Mouse (Mus musculus) gastrocnemius, adult 8-10 months (tissue): Measurements from ENCODE around the gene Ush2a. TPM values are rescaled to one million over a fixed set of nuclear protein-coding genes. Genes with fewer than 3 reads are reported as not detected.

Experiments
- DNase-seq, 2 experiments: peaks; one replicate each; pipeline ENCODE4 v3.0.0; 2022; ENCODE audit warnings: low spot score in 2 of 2
- total RNA-seq, 4 experiments: library from RNA; stranded (reverse); gene quantifications; 2 replicates each; pipeline ENCODE4 v1.2.4; 2022

Ush2a gene
- total RNA-seq, result not detected

DNA sequence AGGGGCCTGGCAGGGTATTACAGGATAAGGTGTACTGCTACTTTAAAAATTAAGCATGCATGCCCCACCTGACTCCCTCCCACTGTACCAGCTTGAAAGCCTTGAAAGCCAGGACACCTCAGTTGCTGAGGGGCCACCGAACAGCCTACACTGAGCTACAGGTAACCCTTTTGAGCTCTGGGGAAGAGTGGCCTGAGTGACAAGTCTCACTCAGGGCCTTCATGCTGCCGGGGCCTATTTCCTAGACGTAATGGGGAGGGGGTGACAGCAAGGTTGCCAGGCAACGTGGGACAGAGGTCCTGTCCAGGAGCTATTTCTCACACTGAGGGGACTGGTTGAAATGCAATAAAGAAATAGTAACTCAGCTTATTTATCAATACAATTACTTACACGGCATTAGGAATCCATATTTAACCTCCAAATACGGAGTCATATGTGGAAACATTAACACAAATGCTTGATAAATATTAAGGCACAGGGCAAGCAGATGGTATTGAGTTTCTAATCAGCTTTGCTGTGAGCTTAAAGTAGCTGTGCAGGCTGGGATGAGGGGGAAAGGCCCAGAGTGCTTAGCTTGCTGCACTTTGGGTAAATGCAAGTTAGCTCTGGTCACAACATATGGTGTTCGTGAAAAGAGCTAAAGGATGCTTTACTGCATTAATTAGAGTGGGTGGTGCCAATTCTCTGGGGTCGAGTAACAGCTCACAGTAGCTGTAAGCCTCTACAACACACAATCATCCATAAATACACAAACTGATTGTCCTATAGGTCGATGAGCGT is at the start of gene Ush2a:
Gene Ush2a (plus strand): TSS at position 121 of the 780 bp plus-strand sequence.
- no peak for DNase-seq

DNA sequence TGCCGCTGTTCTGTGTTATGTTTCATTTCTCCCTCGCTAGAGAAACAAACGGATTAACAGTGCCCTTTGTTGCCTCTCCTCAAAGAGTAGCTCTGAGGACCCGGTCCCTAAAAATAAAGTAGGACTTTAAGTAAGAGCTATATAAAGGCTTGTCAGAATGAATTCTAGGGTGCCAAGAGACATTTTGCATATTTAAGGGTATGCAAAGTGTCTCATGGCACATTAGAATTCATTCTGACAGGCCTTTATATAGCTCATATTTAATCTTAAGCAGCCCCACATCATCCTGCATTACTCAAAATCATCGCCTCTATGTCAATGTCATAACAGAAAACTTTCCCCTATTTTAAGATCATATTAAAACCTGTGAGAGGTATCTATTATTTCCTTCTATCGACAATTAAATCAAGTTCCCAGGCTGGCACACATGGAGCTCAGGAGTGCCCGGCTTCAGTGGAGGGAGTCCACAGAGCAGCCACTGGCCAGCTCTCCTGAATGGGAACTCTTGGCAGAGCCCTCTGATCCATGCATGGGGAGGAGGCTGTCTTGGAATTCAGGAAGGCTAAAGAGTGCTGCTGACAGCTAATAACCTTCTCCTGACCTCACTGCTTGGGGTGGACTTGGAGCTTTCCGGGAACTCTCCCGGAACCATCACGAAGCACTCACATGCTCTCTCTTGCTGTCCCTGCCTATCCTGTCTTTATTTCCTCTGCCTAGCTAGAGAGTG is 46.8 kb upstream of the Ush2a start:
- no peak for DNase-seq

DNA sequence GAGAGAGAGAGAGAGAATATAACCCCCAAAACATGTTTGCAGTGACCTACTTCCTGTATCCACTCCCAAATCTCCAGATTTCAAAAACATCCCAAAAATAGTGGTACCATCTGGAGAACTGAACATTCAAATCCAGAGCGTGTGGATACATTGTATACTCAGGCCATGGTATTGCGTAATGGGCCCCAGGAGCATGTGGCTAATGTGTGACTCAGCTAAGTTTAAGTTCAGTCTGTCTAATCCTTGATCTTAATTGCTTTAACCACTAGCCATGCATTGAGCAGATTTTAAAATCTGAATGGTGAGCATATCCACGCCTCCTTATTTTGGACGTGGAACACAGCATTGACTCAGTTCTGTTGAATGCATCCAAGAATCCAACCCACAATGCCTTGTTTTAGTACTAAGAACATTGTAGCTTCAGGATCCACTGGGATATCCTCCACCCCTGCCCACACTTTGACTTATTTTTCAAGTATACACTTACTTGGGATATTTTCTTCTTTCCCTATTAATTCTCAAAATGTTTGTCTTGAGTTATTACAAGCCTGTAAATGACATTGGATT is 40.5 kb upstream of the Ush2a start:
- no peak for DNase-seq

DNA sequence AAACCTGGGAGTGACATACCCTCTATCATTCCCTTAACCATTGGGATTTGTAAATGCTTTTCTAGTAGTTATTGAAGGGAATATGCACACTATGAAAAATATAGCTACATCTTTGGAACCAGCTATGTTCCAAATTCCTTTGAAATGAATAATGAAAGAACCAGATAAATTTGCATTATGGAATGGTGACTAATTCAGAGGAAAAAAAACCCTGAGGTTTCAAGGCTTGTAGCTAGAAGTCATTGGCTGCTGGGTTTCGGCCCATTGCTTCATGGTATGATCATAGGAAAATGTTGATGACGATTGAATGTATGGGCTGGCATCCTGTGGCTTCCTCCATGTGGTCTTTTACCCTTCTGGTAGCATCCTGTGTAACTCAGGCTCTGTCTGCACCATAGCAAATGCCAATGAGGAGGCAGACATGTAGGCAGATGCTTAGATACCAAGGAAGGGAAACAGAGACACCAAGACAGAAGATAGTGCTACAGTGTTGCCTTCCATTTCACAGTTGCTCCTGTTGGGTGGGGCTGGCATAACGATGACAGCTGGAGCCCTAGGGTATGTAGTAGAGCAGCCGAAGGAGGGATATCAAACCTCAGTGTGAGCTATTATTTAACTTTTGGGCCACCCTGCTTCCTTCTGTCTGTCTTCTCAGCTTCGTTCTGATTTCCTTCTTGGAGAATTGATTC is 28.6 kb upstream of the Ush2a start:
- no peak for DNase-seq

DNA sequence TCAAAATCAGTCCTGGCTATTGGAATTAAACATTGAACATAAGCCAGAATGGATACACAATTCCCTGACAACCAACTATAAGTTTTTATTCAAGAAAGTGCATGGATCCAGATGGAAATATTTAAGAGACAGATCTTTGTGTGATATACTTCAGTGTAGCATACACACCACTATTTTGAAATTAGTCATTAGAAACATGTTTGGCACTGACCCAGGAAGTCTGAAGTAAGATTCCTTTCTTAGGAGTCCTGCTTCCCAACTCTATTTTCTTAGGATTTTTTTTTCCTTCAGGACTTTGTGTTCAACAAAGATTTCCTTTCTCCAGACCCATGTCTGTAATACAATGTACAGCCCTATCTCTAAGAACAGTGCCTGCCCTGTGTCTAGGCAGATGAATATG is 23.2 kb upstream of the Ush2a start:
- DNase-seq, result no peak

DNA sequence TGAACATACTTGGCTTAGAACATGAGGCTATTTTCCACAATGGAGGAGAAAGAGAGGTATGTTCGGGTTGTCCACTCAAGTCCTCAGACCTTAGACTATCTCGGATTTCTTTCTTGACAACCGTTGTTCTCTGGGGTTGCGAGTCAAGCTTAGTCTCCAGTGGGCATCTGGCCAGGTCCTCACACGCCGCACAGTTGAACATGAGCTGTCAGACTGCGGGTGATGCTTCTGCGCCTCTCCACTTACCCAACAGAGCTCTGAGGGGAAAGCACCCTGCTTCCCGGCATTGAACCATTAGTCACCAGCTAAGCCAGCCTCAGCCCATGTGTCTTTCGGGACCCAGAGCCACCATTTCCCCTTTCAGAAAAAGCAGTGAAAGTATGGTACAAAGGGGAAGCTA is 20.1 kb upstream of the Ush2a start:
- DNase-seq, result no peak

DNA sequence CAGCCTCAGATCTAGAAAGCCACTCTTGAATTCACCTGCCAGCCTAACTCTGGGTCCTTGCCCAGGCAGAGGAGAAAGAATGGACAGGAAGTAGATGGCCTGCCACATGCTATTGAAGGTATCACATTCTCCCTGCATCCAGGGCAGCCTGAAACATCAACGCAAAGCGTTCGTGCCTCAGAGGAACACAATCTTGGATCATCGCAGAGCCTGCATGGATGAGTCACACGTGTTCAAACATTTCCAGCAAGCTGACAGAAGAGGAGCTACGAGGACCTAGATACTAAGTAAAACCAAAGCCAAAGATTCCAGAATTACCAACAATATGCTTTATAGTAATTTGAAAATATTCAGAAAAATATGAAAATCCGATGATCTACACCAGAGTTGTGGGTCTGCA is 4.3 kb upstream of the Ush2a start:
- no peak for DNase-seq

DNA sequence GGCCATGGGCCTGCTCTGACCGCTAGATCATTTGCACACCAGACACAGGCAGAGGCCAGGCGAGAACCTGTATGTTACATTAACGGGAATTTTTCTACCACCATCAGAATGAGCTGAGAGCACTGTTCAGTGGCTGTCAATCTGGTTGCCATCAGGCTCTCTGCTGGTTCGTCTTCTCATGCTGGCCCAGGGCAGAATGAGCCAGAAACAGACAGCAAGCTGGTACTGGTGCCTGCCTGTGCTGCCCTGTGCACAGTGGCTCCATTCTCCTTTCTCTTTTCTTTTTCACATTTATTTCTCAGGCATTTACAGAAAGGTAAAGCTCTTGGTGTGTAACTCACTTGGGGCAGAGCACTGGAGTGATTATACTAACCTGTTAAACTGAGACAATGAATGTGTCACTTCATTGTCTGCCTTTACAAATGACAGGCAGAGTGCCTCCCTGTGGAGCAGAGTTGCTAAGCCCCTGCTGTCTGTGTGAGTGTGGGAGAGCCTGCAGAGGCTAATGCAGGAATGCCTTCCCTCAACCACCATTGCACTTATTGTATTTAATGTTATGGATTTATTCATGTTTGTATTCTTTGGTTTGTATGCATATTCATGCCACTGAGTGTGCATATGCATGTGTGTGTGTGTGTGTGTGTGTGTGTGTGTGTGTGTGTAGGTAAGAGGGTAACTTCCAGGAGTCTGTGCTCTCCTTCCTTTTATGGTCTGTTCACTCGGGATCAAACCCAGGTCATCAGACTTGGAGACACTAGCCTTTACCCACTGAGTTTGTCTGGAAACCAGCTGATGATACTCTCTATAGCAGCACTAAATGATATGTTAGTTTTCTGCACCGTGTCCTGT is 1.3 kb upstream of the Ush2a start:
- no peak for DNase-seq

DNA sequence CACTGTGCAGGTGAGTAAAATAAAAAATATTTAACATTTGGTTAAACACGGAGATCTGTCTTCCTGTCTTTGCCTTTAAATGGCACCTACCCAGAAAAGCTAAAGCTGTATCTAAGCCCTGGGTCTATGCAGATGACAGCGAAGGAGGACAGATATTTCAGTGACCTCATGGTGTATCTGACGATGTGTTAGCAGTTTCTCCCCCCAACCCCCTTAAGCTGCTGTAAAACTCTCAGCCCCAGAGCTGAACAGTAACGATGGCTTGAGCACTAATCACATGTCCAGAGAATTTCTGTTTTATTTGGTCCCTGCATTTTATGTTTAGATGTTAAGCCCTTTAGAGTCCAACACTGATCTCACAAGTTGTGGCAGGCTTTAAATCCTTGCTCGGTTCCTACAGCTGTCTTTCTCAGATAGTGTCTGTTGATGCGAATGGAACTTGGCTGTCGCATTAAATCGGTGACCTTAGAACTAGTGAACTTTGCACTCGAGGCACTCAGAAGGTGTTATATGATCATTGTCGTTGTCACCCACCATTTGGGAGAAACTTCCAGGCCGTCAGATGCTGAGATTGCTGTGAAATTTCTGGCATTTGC is 5.4 kb downstream of the Ush2a start:
- no peak for DNase-seq

DNA sequence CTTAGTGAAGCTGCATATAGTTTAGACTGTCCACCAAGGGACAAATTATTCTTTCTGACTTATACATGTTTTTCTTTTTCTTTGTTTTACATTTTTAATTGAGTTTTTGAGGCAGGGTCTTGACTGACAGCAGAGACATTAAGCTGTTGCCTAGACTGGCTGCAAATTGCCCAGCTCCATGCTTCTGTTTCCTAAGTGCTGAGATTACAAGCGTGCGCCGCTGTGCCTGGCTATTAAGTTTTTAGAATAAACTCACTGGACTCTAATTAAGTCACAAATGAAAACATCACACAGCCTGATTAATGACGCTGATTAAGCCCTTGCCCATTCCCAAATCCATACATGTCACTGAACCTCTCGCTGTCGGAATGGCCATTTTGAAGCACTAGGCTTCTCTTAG is 7.2 kb downstream of the Ush2a start:
- DNase-seq, result no peak

DNA sequence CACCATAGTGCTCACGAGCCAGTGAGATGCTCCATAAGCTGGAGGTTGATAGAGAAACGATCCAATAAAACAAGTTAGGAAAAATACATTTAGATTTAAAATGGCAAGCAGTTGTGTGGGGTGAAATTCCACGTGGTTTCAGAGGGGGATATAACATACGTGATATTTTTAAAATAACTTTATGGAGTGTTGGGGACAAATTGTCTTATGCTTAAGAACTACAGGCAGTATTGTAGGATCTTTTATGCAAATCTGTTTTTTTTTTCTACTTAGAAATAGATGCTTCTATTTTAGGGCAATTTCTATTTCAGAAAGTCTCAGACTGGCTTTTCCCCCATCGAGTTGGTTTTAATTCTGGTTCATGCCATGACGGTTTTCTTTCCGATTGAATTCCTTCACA is 51.5 kb downstream of the Ush2a start:
- DNase-seq, result no peak

DNA sequence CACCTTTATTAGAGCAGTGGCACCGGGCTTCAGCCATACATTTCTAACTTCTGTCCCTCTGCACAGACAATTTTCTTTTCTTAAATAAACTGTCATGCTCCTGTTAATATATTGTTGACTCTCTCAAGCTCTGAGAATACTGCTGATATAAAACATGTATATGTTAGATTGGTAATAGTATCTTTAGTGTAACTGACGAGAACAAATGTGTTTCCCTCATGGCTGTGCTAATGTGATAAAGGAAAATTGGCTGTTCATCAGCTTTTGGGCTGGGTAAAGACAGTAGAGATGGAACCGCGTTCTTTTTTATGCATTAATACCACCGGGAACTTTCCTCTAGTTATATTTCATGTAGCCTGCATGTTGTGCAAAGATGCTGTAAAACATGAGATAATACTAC is 54.8 kb downstream of the Ush2a start:
- no peak for DNase-seq

DNA sequence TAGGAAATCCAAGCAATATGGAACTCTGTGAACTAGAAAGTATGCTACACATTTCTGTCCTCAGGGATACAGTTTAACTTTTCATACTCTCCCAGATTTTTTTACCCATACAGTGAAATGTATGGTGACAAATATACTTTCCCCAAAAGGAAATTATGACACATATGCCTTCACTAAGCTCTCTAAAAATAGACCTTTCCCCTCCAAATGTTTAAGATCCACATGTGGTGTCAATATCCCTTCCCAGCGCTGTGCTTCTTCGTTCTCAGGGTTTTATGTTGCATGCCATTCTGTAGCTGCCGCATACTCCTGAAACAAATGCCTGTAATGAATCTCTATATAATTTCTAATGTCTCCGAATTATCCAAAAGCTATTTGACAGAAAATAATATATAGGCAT is 58.4 kb downstream of the Ush2a start:
- DNase-seq, result no peak

DNA sequence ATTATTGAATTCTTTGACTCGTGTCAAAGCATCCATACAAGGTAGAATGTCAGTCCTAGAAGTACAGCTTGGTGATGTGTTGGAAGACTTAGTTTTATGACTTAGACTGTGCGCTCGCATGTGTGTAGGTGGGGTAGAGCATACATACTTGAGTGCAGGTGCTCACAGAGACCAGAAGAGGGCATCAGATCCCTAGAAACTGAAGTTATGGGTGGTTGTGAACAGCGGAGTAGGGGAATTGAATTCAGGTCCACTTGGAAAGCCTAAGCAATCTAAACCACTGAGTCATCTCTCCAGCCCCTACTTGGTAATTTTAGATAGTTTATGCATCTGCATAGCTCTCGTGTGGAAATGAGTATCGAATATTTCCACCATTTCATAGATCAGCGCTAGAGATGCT is 59.7 kb downstream of the Ush2a start:
- DNase-seq, result no peak

DNA sequence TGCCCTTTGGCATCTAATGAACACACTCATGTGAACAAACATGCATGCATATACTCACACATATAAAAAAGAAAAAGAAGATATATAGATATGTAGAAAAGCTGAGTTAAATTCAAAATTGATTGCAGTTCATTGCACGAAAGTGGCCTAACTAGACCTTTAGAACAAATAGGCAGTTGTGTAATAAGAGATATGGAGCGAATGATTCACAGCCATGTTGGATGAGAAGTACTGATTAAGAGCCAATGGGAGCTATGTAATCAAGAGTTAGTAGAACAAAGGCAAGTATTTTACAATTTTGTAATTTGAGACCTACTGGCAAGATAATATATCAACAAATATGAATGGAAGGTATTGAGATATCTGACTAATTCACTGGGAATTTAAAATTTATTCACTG is 68.6 kb downstream of the Ush2a start:
- DNase-seq, result no peak

DNA sequence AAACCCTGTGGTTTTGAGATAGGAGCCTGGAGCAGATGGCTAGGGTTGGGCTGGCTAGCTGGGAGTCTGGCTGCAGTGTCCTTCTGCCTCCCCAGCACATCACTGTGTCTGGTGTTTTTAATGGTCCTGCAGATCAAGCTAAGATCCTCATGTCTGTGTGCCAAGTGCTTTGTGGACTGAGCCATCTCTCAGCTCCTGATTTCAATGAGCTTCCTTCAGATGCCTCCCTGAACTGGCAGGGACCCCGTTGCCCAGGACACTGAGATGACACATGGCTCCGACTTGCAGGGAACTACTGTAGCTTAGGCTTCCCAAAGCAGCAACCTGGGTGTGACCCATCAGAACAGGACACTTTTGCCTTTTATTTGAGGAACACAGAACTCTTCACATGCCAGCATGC is 72.1 kb downstream of the Ush2a start:
- no peak for DNase-seq

DNA sequence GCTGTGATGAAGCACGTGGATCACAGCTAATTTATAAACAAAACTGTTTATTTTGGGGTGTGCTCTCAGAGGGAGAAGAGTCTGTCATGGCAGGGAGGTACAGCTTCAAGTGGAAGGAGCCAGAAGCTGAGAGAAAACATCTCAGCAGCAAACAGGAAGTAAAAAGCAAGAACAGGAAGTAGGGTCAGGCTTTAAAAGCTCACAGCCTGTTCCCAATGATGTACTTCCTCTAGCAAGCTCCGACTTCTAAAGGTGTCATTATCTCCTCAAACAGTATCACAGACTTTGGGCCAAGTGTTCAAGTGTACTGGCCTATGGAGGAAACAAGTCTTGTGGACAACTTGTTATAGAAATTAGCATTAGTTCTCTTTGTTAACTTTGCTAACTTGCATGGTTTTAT is 85.9 kb downstream of the Ush2a start:
- no peak for DNase-seq

DNA sequence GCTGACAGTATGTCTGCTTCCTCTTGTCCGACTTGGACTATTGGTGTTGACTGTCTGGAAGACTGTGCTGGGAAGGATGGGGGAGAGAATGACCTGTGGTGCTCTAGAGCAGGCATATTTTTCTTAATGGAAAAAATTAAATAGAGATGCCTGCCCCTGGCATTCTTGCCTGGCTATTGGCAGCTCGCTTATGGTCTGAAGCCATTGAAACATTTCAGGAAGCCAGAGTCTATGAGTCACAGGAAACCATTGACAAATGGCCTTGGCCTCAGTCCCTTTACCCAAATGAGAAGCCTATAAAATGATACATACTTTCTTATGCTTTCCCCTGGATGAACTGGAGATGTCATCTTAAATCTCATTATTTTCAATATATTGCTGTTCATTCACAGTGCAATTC is 92.9 kb downstream of the Ush2a start:
- DNase-seq, result no peak

DNA sequence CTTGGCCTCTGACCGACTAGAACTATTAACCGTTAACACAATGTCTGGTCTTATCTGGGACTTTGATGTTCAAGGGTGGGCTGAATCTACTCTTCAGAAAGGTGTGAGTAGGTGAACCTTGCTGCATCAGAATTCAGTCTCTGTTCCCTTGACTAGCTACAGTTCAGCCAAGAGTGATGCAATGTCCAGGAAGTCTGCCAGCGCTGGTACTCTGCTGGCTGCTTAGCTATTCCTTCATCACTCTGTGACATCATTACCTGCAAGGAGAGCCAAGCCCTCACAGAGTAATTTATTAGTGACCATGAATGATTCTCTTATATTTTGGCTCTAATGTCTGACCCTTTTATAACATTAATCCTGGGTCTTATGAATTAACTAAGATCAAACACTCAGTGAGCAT is 101.7 kb downstream of the Ush2a start:
- no peak for DNase-seq

DNA sequence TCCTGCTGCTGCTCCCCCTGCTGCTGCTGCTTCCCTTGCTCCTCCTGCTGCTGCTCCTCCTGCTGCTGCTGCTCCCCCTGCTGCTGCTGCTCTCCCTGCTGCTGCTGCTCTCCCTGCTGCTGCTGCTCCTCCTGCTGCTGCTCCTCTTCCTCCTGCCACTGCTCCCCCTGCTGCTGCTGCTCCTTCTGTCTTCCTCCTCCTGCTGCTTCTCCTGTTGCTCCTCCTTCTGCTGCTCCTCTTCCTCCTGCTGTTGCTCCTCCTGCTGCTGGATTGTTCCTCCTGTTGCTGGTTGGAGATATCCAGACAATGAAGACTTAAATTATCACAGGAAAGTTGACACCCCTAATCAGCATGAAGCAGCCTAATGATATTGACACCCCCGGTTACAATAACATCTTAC is 123.4 kb downstream of the Ush2a start:
- DNase-seq, result no peak

DNA sequence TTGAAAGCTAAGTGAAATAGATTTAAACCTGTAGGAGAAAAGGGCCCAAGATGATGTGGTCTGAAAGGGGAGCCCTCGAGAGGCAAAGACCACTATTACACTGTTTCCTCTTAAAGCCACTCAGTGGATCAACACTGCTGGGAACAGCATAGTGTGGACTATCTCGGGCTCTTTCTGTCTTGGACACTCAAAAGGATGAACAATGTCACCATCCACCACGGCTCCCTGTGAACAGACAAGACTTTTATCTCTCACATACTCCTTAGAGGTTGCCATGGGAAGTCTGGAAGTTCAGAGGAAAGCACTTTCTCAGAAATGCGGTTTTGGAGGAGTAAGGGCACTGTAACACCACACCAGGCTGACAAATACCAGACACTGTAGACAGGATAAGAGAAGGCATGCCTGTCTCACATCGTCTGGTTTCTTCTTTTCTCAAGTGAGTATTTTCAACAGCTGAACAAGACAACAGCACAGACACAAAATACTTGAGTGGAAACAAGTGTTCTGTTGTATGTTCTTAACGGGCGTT is 124.0 kb downstream of the Ush2a start:
- no peak for DNase-seq
